Mouse (Mus musculus) bone marrow macrophage, adult 2 months (primary cell): ENCODE data around the gene Mybbp1a.

Source experiments
- CTCF ChIP-seq: IDR thresholded peaks from 2 replicates; pipeline ENCODE4 v1.5.1; 2012; ENCODE audit warnings: low read depth, mild to moderate bottlenecking, low read length, moderate library complexity
- POLR2A ChIP-seq: IDR thresholded peaks from 2 replicates; pipeline ENCODE4 v1.6.1; 2012; ENCODE audit warnings: mild to moderate bottlenecking, low read depth, low read length, borderline replicate concordance

DNA sequence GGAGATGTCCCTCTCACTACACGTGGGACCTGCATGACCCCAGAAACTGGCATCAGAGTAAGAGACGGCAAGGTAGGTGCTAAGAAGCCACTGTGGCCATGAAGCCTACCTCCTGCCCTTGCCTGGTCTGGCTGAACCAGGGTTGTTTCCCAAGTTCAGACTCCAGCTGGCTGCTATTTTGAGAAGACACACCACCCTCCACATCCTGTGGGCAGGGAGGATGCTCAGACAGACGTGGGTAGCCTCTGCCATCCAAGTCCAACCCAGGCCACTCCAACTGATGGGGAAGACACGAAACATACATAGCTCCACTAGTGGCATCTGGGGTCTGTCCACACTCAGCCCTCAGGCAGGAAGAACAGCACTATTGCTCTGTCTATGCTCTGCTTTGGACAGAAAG, 28.8 kb downstream of the Mybbp1a start:
- no peak for TF ChIP-seq CTCF
- TF ChIP-seq POLR2A, result no peak
